Mouse (Mus musculus) right cerebral cortex, adult 2 months (tissue): Measurements from ENCODE around the gene Slc38a8.

ENCODE experiments used
- DNase-seq, 2 experiments: peaks; one replicate each; pipeline ENCODE4 v3.0.0; 2021 to 2022; ENCODE audit warnings: low spot score in 2 of 2

Gene Slc38a8

GRCm38 (mm10) chr8:119501598-119501997, at the start of gene Slc38a8:
Gene Slc38a8 (minus strand): TSS chr8:119501698.
- no peak for DNase-seq

GRCm38 (mm10) chr8:119548560-119549113, 47.1 kb upstream of the Slc38a8 start:
- no peak for DNase-seq

GRCm38 (mm10) chr8:119547019-119547691, 45.7 kb upstream of the Slc38a8 start:
- DNase-seq, result no peak

GRCm38 (mm10) chr8:119545791-119546190, 44.3 kb upstream of the Slc38a8 start:
- DNase-seq, result no peak

GRCm38 (mm10) chr8:119545180-119545579, 43.7 kb upstream of the Slc38a8 start:
- DNase-seq, result no peak

- no peak for DNase-seq
These were observed 43.1 kb upstream of the Slc38a8 start for GRCm38 (mm10) chr8:119544606-119545005.

- peak; percentile 78 to 81 for DNase-seq
These were observed 30.5 kb upstream of the Slc38a8 start for GRCm38 (mm10) chr8:119531973-119532372.

GRCm38 (mm10) chr8:119531397-119531796, 29.9 kb upstream of the Slc38a8 start:
- no peak for DNase-seq

GRCm38 (mm10) chr8:119530937-119531336, 29.4 kb upstream of the Slc38a8 start:
- no peak for DNase-seq

- no peak for DNase-seq
These were observed 27.3 kb upstream of the Slc38a8 start for GRCm38 (mm10) chr8:119528762-119529161.

- no peak for DNase-seq
These were observed 18.6 kb upstream of the Slc38a8 start for GRCm38 (mm10) chr8:119520102-119520501.

GRCm38 (mm10) chr8:119516674-119517073, 15.2 kb upstream of the Slc38a8 start:
- DNase-seq, result no peak

- DNase-seq, result no peak
These were observed 14.3 kb upstream of the Slc38a8 start for GRCm38 (mm10) chr8:119515767-119516166.

GRCm38 (mm10) chr8:119514940-119515339, 13.4 kb upstream of the Slc38a8 start:
- DNase-seq, result no peak

GRCm38 (mm10) chr8:119513405-119513804, 11.9 kb upstream of the Slc38a8 start:
- DNase-seq, result no peak

- no peak for DNase-seq
These were observed 10.2 kb upstream of the Slc38a8 start for GRCm38 (mm10) chr8:119511722-119512121.

- DNase-seq, result no peak
These were observed 9.0 kb upstream of the Slc38a8 start for GRCm38 (mm10) chr8:119510471-119510870.

- DNase-seq, result no peak
These were observed 4.6 kb upstream of the Slc38a8 start for GRCm38 (mm10) chr8:119506106-119506505.

- DNase-seq, result no peak
These were observed 4.0 kb upstream of the Slc38a8 start for GRCm38 (mm10) chr8:119505488-119505887.

- no peak for DNase-seq
These were observed 1.8 kb upstream of the Slc38a8 start for GRCm38 (mm10) chr8:119503191-119503767.

GRCm38 (mm10) chr8:119502111-119502510, 613 bp upstream of the Slc38a8 start:
- no peak for DNase-seq

GRCm38 (mm10) chr8:119499836-119500235, 1.7 kb downstream of the Slc38a8 start:
- no peak for DNase-seq

- peak; percentile 34 to 38 for DNase-seq
These were observed 4.7 kb downstream of the Slc38a8 start for GRCm38 (mm10) chr8:119496848-119497247.
